Mouse (Mus musculus): ENCODE data around the gene Lrrc63. TPM values are rescaled to one million over a fixed set of nuclear protein-coding genes. Genes with fewer than 3 reads are reported as not detected.
"Not testable (repeated sequence)": the region's sequence is repeated elsewhere in the genome, so short reads cannot be mapped to it uniquely, and the experiment has no call there.

The Lrrc63 gene
- total RNA-seq (2021): not detected
- long read RNA-seq, experiment 1: 0 reads
- long read RNA-seq, experiment 2: 0 reads

GRCm38 (mm10) chr14:75130501-75131318 is at the start of gene Lrrc63, which contains the start of gene Lcp1:
Lrrc63 (minus strand) TSS chr14:75130881.
Lcp1 (plus strand) TSS chr14:75131101.
- intact Hi-C loops (cut with DNase I): no loop called here
- peak; percentile 74 to 75 for DNase-seq

DNA sequence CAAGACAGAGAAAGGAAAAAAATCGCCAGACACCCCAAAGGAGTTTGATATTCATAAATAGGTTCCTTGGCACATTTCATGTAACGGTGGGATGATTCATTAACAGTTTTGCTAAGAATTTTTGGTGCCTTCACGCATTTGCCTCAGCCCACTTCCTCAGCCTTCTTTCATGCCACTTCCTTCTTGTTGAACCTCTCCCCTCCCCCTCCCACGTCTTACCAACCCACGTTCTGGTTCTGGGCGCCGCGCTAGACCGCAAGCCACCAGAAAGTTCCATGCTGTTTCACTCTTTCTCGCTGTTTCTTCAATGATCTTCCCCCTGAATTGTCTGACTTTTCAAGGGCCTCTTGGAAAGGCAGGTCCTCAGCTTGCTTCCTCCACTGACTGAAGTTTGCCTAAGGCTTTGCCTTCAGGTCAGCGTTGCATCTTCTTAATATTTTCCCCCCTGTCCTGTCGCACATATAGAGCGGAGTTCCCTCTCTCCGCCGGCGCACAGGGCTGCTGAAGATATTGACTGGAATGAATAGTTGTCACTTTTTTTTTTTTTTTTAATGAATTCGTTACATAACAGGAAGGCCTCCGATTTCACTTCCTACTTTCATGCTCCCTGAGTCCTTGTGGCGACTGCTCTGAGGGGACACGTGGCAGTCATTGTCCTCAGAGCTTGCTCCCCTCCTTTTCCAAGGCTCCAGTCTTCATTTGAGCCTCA is 48.7 kb upstream of the Lrrc63 start:
- DNase-seq: no peak
- intact Hi-C loops (cut with DNase I): no loop called here

GRCm38 (mm10) chr14:75178801-75179211 is 48.1 kb upstream of the Lrrc63 start:
- DNase-seq: no peak
- intact Hi-C loops (cut with DNase I): no loop called here

- intact Hi-C loops (cut with DNase I): no loop called here
- no peak for DNase-seq
Measured at GRCm38 (mm10) chr14:75178384-75178793, 47.7 kb upstream of the Lrrc63 start.

- intact Hi-C loops (cut with DNase I): no loop called here
- DNase-seq: no peak
Measured at GRCm38 (mm10) chr14:75177400-75177799, 46.7 kb upstream of the Lrrc63 start.

DNA sequence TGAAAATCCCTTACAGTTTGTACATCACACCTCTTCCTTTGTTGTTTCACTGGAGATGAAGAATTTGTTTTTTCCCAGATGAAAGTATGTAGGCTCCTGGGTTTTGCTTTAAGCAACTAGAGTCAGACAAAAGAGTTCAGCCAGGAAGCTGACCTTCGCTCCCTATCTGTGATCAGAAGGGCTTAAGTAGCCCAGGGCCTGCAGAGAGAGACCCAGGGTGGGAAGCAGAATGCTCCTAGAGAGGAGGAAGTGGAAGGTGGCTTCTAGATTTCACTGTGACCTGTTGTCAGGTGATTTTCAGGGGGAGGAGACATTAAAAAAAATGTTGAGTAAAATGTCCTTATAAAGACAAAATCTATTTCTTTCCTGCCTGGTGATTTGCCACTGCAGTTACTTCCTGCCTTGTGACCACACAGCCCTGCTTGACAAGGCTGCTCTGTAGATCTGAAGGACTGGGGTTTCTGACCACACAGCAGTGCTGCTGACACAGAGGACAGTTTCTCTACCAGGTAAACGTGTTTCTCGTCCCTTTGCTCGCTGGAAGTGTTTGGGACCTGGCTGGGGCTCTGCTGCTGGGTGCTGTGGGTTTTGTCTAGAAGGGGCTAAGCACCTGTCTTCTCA is 45.9 kb upstream of the Lrrc63 start:
- DNase-seq: no peak
- intact Hi-C loops (cut with DNase I): no loop called here

DNA sequence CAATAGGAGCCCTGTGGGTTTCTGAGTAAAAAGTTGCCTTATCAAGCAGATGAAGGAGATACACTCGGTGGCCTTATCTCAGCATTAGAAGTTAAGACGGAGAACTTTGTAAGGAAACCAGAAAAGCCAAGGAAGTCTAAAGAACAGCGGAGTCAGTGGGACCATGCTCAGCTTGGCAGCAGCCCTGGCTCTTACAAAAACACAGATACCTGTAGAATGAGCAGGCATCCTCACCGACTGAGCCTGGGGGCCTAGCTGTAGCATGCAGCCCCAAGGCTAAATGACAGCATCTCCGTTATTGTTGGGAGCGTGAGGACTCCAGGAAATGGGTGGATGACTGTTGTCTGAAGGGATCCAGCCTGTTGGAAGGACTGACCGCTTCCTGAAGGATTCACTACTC is 45.1 kb upstream of the Lrrc63 start:
- DNase-seq: no peak
- intact Hi-C loops (cut with DNase I): no loop called here

DNA sequence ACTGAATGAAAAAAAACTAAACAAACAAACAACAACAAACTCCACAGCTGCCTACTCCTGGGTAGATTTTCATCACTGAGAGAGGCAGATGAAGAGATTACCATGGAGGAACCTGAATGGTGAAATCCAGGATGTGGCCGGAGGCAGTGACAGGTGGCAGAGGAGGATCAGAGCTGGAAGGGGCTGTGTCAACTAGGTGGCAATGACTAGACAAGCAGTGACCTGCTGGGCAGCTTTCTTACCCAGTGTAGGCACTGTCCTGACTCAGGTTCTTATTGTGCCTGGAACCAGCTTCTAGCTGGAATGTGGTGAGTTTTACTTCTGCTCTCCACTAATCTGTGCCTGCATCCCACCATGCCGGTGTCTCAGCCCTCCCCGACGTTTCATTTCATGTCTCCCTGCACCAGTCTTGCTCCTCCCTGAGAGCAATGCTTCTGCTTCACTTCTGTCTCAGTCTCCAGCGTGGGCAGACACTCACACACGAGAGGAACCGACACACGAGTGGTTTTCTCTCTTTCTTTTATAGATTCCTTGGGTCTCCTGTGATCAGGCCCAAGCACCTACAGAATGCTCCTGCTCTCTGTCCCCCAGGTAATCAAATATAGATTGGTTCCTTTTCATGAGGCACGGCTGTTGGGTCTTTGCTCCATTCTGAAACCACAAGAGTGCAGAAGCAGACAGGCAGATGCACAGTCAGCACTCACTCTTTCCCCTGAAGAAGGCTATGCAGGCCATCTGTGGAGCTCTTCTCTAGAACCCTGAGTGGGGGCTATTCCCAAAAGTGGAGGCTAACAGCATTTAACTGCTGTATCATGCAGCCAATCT is 44.3 kb upstream of the Lrrc63 start:
- DNase-seq: no peak
- intact Hi-C loops (cut with DNase I): no loop called here

DNA sequence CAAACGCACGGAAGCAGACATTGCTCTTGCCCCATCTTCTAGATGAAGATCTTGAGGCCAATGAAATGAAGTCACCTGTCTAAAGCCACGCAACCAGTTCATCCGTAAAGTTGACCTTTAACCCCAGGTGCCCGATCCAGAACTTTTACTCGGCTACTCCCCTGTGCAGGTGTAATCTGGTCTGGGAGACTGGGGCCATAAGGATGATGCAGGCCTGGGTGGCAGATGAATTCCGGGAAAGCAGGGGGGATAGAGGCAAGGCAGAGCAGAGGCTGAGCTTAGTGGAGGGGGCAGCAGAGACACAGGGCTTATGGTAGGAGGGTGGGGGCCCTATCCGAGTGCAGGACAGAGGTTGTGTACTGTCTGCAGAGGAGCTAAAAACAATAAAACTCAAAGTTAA is 43.6 kb upstream of the Lrrc63 start:
- no peak for DNase-seq
- intact Hi-C loops (cut with DNase I): no loop called here

DNA sequence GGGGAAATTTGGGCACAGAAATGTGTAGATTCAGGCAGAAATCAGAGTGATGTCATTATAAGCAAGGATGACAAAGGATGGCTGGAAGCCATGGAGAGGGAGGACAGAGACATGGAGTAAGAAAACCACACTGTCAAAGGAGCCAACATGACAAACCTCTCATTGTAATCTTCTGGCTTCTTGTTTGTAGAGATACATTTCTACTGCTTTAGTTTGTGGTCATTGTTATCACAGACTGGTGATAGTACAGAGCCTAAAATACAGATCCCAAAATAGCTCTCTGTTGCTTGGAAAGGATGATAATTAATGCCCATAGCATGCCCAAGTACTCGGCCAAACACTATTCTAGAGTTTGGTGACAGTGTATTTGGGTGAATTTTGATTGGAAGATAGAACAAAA is 39.9 kb upstream of the Lrrc63 start:
- no peak for DNase-seq
- intact Hi-C loops (cut with DNase I): no loop called here

DNA sequence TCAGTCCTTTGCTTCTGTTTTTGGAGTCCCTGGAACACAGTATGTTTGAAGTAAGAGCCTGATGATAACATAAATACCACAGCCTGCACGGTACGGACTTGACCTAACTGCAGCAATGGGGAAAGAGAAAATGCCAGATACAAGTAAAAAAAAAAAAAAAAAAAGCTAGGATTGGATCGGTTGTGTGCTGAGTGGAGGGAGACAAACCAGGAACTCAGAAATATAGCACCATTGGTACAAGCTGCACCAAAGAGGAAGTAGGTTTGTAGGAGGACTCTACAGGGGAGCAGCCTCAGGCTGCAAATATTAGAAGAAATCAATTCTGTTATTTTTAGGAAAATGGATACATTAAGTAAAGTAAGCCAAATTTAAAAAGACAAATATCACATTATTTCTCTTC is 37.8 kb upstream of the Lrrc63 start:
- intact Hi-C loops (cut with DNase I): no loop called here
- DNase-seq: no peak

GRCm38 (mm10) chr14:75165574-75166131 is 35.0 kb upstream of the Lrrc63 start:
- DNase-seq: no peak
- intact Hi-C loops (cut with DNase I): no loop called here

GRCm38 (mm10) chr14:75164345-75164744 is 33.7 kb upstream of the Lrrc63 start:
- intact Hi-C loops (cut with DNase I): no loop called here
- DNase-seq: no peak

GRCm38 (mm10) chr14:75163866-75164265 is 33.2 kb upstream of the Lrrc63 start:
- intact Hi-C loops (cut with DNase I): no loop called here
- DNase-seq: no peak

GRCm38 (mm10) chr14:75159375-75159774 is 28.7 kb upstream of the Lrrc63 start:
- no peak for DNase-seq
- intact Hi-C loops (cut with DNase I): no loop called here

DNA sequence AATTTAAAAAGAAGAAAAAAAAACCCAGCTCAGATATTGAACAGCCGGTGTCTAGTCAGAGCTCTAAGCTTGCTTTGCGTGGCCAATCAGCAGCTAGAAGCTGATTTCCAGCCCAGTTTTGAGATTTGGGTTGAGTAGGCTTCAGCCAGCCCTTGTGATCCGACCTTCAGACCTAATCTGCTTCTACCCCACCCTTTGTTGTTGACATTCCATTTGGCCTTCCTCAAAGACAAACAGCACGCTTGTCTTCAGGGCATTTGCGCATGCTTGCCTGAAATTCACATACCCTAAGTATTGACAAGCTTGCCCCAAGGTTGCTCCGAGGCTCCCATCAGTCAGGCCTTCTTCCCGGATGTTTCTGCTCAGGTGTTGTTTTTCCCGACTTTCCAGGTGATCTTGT is 23.8 kb upstream of the Lrrc63 start:
- no peak for DNase-seq
- intact Hi-C loops (cut with DNase I): no loop called here

GRCm38 (mm10) chr14:75151146-75151545 is 20.5 kb upstream of the Lrrc63 start:
- intact Hi-C loops (cut with DNase I): no loop called here
- DNase-seq: no peak

DNA sequence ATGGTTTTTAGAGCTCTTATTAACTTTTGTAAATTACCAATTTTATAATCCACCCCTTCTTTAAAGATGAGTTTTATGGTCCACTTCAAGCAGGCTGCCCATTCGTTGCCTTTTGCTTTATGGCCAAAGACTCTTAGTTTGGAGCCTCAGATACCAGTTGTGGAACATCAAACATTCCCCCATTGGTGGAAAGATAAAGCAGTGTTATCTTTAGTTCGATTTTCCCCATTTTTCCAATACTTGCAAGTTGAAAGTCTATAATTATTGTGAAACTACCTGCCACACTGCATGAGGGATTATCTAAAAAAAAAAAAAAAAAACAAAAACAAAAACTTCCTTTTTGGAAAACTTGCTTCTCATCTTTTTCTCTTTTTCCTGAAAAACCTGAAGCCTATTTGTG is 20.0 kb upstream of the Lrrc63 start:
- intact Hi-C loops (cut with DNase I): no loop called here
- DNase-seq: no peak

GRCm38 (mm10) chr14:75148229-75148628 is 17.5 kb upstream of the Lrrc63 start:
- intact Hi-C loops (cut with DNase I): no loop called here
- peak; percentile 19 to 23 for DNase-seq

DNA sequence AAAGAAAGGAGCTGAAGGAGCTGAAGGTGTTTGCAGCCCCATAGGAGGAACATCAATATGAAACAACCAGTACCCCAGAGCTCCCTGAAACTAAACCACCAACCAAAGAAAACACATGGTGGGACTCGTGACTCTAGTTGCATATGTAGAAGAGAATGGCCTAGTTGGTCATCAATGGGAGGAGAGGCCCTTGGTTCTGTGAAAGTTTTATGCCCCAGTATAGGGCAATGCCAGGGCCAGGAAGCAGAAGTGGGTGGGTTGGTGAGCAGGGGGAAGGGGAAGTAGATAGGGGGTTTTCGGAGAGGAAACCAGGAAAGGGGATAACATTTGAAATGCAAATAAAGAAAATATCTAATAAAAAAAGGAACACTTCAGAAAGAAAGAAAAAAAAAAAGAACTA is 17.0 kb upstream of the Lrrc63 start:
- intact Hi-C loops (cut with DNase I); DNase-seq: not testable (repeated sequence)
